Mouse (Mus musculus) liver, embryonic 13.5 days (tissue): Measurements from ENCODE around the gene Dnaaf2. TPM values are rescaled to one million over a fixed set of nuclear protein-coding genes. Genes with fewer than 3 reads are reported as not detected.

Source experiments
- ATAC-seq: fragments of 200-750 bp; cut with Nextera tagmentation; 2 replicates; pipeline ENCODE4 v1.8.0; 2017; ENCODE audit warnings: low read depth, mild to moderate bottlenecking, moderate number of reproducible peaks, moderate library complexity
- DNase-seq: peaks from one replicate; pipeline ENCODE4 v3.0.0; 2022
- H3K27ac ChIP-seq: fragments of 300-500 bp; sonication (generic); 2 replicates; pipeline ENCODE4 v1.5.1; 2015; ENCODE audit warnings: moderate library complexity, mild to moderate bottlenecking, inconsistent platforms
- H3K27me3 ChIP-seq: fragments of 300-500 bp; sonication (generic); 2 replicates; pipeline ENCODE4 v1.6.1; 2015; ENCODE audit warnings: mild to moderate bottlenecking, inconsistent platforms
- H3K36me3 ChIP-seq: fragments of 300-500 bp; sonication (generic); 2 replicates; pipeline ENCODE4 v1.6.1; 2015; ENCODE audit warnings: mild to moderate bottlenecking, inconsistent platforms
- H3K4me1 ChIP-seq: fragments of 300-500 bp; sonication (generic); replicated peaks from 2 replicates; pipeline ENCODE4 v1.6.1; 2015; ENCODE audit warnings: inconsistent platforms
- H3K4me2 ChIP-seq: fragments of 300-500 bp; sonication (generic); 2 replicates; pipeline ENCODE4 v1.6.1; 2015; ENCODE audit warnings: inconsistent platforms, mild to moderate bottlenecking, moderate library complexity
- H3K4me3 ChIP-seq: fragments of 300-500 bp; sonication (generic); replicated peaks from 2 replicates; pipeline ENCODE4 v1.5.1; 2015; ENCODE audit warnings: mild to moderate bottlenecking, inconsistent platforms
- H3K9ac ChIP-seq: fragments of 300-500 bp; sonication (generic); 2 replicates; pipeline ENCODE4 v1.6.1; 2015; ENCODE audit warnings: mild to moderate bottlenecking, inconsistent platforms
- H3K9me3 ChIP-seq: fragments of 300-500 bp; sonication (generic); replicated peaks from 2 replicates; pipeline ENCODE4 v1.6.1; 2016; ENCODE audit warnings: inconsistent platforms
- WGBS: fragments of 180-500 bp; shearing (Covaris S2); methylation state at CpG from one replicate; pipeline ENCODE4 v1.1.7; 2015; ENCODE audit not compliant: insufficient replicate concordance; 5-methylcytosine and 5-hydroxymethylcytosine counted together
- microRNA-seq: library from miRNA; unstranded; fragments of <30 nt; microRNA quantifications from one replicate; pipeline ENCODE4, GENCODE M21; 2016
- polyA plus RNA-seq: library from polyadenylated mRNA; unstranded; fragments of >200 nt; fragmentation: Nextera tagmentation; extraction: Ambion mirVana; gene quantifications from 2 replicates; pipeline ENCODE4 v1.2.1, GENCODE M21; 2015

The Dnaaf2 gene
- polyA plus RNA-seq, 1 experiment from 2014 or later: 7.1 TPM

DNA sequence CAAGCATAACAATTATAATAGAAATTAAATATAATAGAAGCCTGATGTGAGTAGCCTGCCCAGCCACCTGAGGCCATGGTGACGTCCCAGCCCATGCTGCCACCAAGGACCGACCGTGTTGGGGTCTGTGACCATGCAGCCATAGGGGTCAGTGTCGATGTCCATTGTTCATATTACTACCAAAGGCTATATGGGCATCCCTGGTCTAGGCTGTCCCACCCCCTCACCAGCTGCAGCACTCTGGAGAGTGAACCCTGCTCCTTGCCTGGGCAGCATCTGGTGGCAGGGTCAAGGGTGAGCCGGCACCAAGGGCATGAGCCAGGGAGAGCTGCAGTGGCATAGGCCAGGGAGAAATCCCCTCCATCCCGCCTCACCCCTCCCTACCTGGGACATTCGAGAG, 58.4 kb downstream of the Dnaaf2 start:
- no peaks in the 10 kb centered on the region for H3K9me3 ChIP-seq
- no peak for DNase-seq
- no peaks in the 10 kb centered on the region for H3K36me3 ChIP-seq
- H3K27ac ChIP-seq: no peak overlapping the region
- H3K4me2 ChIP-seq: no peak overlapping the region
- 68% methylated on average over 7 of the region's 7 CpGs for WGBS
- H3K4me1 ChIP-seq: no peaks in the 10 kb centered on the region
- H3K4me3 ChIP-seq: no peak overlapping the region
- no peak overlapping the region for H3K9ac ChIP-seq
- ATAC-seq: no peak
- H3K27me3 ChIP-seq: no peaks in the 10 kb centered on the region

DNA sequence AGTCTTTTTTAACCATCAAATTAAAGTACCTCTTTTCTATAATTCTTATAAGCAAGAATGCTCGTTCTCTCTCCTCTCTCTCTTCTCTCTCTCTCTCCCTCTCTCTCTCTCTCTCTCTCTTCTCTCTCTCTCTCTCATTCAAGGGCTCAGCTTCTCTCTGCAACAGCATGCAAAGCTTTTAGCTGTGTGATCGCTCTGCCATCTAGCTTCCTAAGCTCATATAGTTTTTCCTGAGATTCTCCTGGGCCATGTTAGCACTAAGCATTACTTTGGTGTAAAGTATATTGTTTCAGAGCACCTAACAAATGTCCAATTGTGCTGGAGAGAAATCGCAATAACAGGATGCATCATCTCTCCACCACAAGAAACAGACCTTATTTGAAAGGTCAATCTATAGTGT, 59.0 kb downstream of the Dnaaf2 start:
- Histone ChIP-seq H3K27ac (no peak overlapping the region), H3K4me1 (no peaks in the 10 kb centered on the region), H3K4me2 (no peak overlapping the region), H3K4me3 (no peak overlapping the region), H3K27me3 (no peaks in the 10 kb centered on the region), H3K9me3 (no peaks in the 10 kb centered on the region), H3K9ac (no peak overlapping the region), H3K36me3 (no peaks in the 10 kb centered on the region)
- ATAC-seq: no peak
- WGBS: 70% methylated on average over 3 of the region's 3 CpGs
- DNase-seq: no peak

Small RNA genes lying within 50 kb of the gene (microRNA-seq; reads per million reads assigned to microRNA genes)
- gene Gm47287 (not detected), gene Gm47295 (not detected)

Other genes with a start within 250 kb of the Dnaaf2 start
- gene Rps29, start 39.2 kb downstream of the Dnaaf2 start, polyA plus RNA-seq: 1,343 and 1,574 TPM in 2 replicates
- gene Lrr1, start 29.6 kb downstream of the Dnaaf2 start, polyA plus RNA-seq: 24.6 and 28.9 TPM in 2 replicates
- 736 and 806 TPM in 2 replicates for gene Rpl36al, start 14.3 kb downstream of the Dnaaf2 start, polyA plus RNA-seq
- gene Mgat2, start 14.3 kb downstream of the Dnaaf2 start, polyA plus RNA-seq: 27.9 and 32.2 TPM in 2 replicates
- gene Gm49383, start 1.3 kb downstream of the Dnaaf2 start, polyA plus RNA-seq: 28.8 and 32.0 TPM in 2 replicates
- 27.7 and 29.9 TPM in 2 replicates for gene Gm49384, start 5.8 kb upstream of the Dnaaf2 start, polyA plus RNA-seq
- 29.0 and 32.5 TPM in 2 replicates for gene Pole2, start 29.8 kb upstream of the Dnaaf2 start, polyA plus RNA-seq
- gene Klhdc1, start 42.7 kb upstream of the Dnaaf2 start, polyA plus RNA-seq: 3.7 and 3.9 TPM in 2 replicates
- gene Klhdc2, start 98.3 kb upstream of the Dnaaf2 start, polyA plus RNA-seq: 102 and 104 TPM in 2 replicates
- gene Nemf, start 158.7 kb upstream of the Dnaaf2 start, polyA plus RNA-seq: 47.5 and 56.5 TPM in 2 replicates
- 38.2 and 41.6 TPM in 2 replicates for gene Arf6, start 173.7 kb upstream of the Dnaaf2 start, polyA plus RNA-seq
- 0.71 and 0.93 TPM in 2 replicates for gene Gm9887, start 174.0 kb upstream of the Dnaaf2 start, polyA plus RNA-seq